Mouse (Mus musculus): ENCODE measurements at regions not wholly inside any gene's neighbourhood (a gene's known extent, or its start where the extent isn't known, plus 50 kb on each side); places are given as distances from the start of the nearest gene placed in this dataset.

DNA sequence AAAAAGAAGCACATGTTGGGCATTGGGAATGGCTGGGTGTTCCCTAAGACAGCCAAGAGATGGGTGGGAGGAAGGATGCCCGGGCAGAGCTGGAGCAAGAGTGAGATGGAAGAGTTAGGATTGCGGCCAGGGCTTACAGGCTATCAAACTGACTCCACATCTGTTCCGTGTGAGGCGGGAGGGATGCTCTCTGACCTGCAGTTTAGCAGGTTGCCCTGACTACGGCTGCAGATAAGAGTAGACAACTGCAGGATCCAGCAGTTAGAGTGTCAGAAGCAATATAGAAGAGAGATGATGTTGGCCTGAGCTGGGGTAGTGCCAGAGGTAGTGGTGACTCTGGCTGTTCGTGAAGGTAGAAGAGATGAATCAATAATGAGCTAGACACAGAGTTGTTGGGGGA, 61.6 kb upstream of the Syt6 start:
- DNase-seq (ENCODE audit: low read depth, low spot score) = no peak

DNA sequence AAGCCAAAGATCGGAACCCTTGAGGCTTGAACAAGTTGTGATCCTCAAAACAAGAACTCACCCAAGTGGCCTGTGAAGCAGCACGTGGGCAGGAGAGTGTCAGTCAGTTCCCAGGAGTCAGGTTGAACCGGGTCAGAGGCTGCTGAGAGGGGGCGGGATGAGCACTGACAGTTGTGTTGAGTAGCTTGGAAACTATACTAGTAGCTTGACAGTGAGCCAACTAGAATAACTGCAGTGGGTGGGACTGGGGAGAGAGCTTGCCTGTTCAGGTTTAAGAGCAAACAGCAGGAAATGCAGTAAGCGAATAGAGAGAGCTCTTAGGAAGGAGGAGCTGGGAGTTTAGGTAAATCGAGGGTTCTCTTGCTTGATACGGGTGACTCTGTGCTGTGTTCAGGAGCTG, 61.0 kb upstream of the Syt6 start:
- no peak for DNase-seq (ENCODE audit: low read depth, low spot score)

DNA sequence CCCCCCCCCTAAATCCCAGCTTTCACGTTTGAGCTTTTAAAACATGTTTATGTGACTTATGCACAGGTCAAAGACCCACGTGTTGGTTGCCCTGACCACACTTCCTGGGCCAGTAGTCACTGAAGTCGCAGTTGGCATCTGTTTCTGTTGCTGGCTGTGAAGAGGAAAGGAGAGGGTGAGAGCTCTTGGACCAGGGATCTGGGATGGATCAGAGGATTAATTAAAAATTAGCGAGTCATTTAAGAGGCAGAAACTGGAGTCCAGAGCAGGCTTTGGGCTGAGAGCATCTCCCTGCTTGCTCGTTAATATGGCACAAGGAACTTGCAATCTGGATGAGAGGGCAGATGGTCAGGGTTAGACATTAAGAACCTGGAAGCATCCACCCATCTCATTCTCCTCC, 59.1 kb upstream of the Syt6 start:
- DNase-seq (ENCODE audit: low read depth, low spot score) = no peak

DNA sequence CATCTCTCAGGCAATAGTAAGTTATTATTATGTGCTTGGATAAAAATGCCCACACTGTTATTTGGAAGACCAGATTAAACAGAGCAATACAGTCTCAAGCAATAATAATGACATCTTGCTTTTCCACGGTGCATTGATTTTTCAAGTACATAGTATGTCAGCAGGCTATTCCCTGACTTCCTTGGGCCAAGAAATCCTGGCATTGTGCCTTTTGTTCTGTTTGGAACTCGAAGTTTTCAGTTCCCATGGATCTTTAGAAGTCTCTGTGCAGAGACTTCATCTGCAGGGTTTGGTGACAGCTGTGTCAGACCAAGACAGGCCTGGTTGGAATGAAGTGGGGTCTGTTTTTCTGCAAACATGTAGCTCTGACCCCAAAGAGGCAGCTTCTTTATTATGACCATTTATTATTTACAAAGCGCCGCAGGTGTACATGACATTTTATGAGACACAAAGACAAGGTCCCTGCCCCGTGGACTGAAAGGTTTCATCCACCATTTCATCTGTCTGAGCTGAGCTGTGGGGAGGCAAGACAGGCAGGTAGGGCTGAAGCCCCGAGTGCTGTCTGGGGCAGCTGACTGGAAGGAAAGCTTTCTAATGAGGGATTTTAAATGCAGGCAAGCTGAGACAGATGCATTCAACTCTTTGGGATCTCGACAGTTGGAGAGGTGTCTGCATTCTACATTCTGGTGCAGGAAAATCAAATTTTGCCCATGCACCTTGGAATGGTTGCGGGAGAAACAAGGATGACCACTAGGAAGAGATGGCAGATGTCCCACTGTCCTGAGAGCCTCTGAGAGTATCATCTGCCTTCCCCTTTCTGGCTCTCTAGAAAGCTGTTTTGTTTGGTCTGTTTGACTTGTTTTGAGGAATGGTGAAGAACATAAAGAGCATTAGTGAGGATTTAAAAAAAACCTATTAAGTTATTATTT, 57.4 kb upstream of the Syt6 start:
- no peak for DNase-seq (ENCODE audit: low read depth, low spot score)

DNA sequence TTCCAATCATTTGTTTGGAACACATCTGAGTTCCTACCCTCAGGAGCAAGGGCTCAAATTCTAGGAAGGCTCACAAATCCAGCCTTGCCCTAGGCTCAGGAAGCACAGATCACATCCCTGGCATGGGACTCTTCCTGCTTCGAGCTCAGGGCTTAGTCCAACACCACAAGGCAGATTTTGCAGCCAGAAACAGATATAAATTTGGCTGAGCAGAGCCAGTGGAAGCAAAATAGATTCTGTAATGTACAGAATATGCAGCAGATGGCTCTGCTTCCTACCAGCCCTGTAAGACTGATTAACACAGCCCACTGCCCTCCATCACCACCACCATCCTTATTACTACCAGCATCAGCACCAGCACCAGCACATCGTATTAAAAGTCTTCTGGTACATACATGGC, 56.4 kb upstream of the Syt6 start:
- DNase-seq (ENCODE audit: low read depth, low spot score) = no peak

Measured in embryo, embryonic 11.5 days (tissue).